Mouse (Mus musculus): ENCODE data around the gene Ldlrad1.

The Ldlrad1 gene

GRCm38 (mm10) chr4:107260001-107260400, 51.0 kb downstream of the Ldlrad1 start:
- no peak for DNase-seq (ENCODE audit: low read depth, low spot score)

All from retina, adult 2 months (tissue).